Mouse (Mus musculus) adrenal gland (tissue): ENCODE data around the gene Chd2.
"Not testable (repeated sequence)": the region's sequence is repeated elsewhere in the genome, so short reads cannot be mapped to it uniquely, and the experiment has no call there.

Source experiments
- intact Hi-C: fragments of 180-260 bp; cut with DNase I; formaldehyde crosslinking; loops from one replicate; pipeline ENCODE4 v1.15.1; 2025
- long read RNA-seq, 2 experiments: library from polyadenylated mRNA; unstranded; transcript quantifications; one replicate each; pipeline ENCODE4 v2.0.0; 2020; ENCODE audit warnings: borderline replicate concordance in 1 of 2; ENCODE audit not compliant: insufficient replicate concordance in 1 of 2

The Chd2 gene
- long read RNA-seq, experiment 1, partial matches to known transcripts = 4 of 7 reads
- long read RNA-seq, experiment 1, other reads (novel, unspliced or antisense) = 2 of 7 reads
- long read RNA-seq, experiment 2, partial matches to known transcripts = 5 of 10 reads
- long read RNA-seq, experiment 2, other reads (novel, unspliced or antisense) = 5 of 10 reads

DNA sequence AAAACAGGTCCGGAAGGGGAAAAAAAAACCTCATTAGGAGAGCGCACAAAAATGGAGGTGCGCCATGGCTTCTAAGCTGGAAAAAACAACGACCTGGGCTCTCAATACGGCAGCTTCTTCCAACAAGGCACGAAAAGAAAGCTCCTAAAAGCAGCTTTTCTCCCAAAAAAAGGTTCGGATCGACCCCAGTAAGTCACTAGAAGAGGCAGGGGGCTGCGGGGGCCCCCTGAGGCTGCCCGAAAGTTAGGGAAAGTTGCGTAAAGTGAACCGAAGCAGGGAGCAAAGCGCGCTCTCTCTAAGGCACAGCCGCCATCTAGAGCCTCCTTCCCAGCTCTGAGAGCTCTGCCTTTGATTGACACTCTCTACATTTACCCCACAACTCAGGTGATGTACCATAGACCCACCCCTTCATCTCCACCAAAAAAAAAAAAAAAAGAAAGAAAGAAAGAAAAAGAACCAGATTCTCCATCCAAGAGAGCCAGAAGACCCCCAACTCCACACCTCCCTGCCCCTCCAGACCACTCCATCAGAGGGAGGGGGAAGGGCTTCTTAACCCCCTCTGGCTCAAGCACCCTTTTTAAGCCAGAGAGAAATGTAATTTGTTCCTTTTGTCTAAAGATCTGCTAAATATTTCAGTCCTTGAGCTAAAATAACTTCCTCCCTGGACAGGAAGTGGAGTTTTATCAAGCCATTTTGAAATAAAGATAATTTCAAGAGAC is at the start of gene Chd2:
Gene Chd2 (minus strand): TSS at position 419 of the 719 bp plus-strand sequence.
- intact Hi-C loops = no loop called here

DNA sequence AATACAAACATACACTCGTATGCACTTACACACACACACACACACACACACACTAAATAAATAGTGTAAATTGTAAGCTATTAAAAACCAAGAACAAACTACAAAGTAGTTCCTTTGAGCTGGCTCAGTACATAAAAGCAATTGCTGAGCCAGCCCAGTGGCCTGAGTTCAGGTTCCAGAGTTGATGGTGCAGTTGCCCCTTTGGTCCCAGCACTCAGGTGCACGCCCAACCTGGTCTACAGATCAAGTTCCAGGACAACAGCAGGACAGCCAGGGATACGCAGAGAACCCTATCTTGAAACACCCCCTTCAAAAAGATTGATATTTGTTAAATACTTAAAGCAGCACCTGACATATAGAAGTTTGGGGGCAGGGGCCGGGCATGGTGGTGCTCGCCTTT is 49.1 kb upstream of the Chd2 start:
- intact Hi-C loops = no loop called here

DNA sequence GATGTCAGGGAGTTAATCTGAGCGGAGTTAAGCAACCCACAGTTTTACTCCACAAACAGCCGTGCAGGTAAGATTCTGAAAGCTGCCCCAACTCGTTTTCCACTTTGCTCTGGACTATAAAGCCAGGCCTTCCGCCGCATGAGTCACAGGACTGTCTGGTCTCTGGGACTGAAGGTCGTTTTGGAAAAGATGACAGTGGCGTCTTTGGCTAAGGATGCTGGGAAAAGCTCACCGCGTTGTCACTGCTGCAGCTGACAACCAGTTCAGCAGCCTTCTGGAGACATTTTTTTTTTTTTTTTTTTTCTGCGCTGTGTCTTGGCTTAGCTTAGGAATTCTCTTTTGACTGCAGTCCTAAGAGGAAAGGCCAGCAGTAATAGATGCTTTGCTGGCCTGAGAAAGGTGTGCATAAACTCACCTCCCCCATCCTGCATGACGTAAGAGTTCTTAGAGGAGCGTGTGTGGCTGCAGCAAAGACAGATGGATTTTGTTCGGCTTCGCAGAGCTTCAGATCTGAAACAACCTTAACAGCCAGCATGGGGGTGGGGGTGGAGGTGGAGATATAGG is 47.7 kb upstream of the Chd2 start:
- intact Hi-C loops = no loop called here

DNA sequence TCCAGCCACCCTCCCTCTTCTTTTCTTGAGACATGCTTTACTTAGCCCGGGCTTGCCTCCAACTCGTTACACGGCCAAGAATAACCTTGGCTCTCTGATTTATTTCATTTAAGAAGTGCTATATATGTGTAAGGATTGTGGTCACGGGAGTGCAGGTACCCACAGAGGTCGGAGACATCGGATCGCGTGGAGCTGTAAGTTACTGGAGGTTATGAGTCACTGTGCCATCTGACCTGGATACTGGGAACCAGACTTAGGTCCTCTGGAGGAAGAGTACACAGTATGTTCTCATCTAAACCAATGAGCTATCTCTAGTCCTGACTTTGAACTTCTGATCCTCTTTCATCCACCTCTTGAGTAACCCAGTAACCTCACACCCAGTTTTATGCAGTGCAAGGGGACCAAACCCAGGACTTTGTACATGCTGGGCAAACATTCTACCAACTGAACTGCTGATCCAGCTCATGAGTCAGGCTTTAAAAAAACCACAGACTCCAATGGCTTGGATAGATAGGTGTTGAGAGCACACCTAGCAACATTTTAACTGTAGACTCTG is 46.8 kb upstream of the Chd2 start:
- intact Hi-C loops = no loop called here

DNA sequence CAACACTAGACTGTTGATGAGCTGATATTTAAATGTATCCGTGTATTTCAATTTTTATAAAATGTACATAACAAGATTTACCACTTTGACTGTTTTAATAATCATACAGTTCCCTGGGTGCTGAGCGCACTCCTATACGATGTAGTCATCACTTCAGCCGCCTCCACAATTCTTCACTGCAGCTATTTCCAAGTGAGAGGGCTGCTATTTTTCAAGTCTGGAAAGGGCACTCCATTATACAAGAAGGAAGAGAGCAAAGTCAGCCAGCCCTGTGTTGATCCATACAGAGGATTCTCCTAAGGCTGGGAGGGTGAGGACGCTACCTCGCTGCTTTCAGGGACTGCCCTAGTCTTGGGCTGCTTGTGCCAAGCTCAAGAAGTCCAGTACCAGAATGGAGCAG is 45.1 kb upstream of the Chd2 start:
- intact Hi-C loops = no loop called here

DNA sequence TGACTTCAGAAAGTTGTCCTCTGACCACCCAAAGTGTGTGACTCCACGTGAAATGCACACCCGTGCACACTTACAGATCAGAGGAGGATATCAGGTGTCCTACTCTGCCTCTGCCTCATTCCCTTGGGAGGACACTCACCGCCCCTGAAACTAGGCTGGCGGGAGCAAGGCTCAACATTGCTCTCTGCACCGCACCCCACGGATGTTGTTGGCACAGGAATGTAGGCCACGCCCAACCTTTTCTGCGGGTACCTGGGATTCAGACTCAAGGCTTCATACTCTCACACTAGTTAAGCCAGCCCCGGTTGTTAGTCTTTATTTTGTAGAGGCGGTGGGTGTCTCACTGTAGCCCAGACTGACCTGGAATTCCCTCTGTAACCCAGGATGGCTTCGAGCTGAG is 44.6 kb upstream of the Chd2 start:
- intact Hi-C loops = no loop called here

DNA sequence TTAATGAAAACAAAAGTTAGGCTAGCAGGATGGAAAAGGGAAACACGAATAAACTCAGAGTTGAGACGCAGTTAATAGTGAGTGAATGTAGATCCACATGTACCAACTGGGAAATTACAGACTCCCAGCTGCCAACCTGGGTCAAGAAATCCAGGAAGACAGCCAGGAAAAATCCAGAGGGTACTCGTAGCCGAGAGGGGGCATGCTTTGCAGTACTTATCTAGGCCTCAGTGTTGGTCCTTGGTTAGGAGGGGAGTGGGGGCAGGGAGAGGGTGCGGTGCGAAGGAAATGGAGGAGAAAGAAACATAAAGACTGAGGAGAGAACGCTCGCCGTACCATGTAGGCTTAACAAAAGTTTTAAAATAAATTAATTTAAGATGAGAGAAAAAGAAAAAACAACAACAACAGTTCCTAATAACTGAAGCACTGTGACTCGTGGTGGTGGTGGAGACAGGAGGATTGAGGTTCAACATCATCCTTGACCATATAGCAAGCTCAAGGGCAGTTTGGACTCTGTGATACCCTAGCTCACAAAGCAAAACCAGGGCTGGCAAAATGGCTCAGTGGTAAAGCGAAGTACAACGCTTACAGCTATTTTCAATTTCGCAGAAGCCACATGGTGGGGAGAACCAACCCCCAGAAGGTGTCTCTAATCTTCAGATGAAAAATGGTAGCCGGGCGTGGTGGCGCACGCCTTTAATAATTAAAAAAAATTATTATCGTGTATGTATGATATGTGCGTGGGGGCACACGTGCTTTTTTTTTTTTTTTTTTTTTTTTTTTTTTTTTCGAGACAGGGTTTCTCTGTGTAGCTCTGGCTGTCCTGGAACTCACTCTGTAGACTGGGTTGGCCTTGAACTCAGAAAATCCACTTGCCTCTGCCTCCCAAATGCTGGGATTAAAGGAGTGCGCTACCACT is 43.7 kb upstream of the Chd2 start:
- intact Hi-C loops = no loop called here

DNA sequence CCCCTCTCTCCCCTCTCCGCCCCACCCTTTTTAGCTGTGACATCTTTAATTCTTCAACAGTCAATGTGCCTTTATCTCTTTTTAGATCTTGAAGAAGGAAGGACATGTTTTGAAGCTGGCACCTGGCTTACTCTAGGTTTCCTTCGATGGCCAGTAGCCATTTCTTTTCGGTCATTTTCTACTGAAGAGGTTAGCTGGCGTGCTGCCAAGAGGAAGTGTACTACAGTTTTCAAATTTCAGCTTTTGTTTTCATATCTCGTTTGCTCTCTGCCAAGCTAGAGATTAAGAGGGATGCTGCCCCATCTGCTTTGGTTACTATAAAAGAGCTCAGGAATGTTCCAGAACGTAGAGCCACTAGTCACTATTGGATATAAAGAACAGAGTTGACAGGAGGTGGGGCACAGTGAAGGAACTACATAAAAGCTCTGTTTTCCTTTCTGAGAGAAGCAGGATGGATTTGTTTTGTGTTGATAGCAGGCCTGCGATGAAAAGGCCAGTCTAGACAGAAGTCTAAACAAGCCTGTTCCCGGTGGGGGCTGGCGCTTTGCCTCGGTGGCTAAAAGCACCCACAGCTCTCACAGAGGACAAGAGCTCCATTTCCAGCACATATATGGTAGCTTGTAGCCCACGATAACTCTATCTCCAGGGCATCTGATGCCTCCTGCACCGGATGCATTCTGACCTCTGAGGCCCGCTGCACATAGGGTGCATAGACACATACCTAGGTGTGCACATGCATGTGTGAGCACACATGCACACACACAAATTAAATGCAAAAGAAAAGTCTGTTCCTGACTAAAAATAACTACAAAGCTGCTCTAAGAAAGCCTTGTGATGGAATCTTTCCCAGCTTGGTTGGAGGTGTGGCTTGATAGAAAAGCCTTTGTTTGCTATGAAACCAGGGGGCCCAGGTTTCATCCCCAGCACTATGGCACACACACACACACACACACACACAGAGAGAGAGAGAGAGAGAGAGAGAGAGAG is 42.7 kb upstream of the Chd2 start:
- intact Hi-C loops = no loop called here

DNA sequence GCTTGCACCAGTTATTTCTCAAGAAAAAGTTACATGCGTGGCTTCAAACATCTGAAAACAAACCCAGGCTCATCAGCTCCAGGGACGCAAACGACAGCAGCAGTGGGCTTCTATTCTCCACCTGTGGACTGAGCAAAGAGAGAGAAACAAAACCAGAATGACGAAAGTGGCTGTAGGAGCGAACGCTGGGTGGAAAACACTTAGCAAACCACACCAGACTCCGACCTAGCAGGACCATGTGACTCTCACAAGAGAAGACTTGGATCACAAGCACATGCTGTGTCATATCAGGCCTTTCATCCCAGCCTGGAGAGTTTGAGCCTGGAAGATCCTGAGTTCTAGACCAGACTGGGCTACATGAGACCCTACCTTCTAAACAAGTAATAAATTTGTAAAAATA is 41.8 kb upstream of the Chd2 start:
- intact Hi-C loops = no loop called here

DNA sequence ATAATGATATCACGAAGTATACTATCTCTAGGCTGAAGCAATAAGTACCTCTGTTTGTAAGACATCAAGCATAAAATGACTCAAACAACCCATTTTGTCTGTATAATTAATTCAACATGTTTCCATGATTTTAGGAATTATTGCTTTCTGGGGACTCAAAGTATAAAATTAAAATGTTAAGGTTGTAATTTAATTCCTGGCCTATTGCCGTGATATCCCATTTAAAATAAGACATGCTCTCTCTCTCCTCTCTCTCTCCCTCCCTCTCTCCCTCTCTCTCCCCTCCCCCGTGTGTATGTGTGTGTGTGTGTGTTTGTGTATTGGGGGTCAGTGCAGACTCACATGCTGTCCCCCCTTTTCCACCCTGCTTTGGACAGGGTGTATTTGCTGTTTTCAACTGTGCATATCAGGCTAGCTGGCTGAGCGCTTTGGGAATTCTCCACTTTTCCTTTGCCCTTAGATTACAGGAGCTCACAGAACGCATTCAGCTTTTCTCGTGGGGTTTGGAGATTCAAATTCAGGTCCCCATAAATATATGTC is 40.3 kb upstream of the Chd2 start:
- intact Hi-C loops = no loop called here

DNA sequence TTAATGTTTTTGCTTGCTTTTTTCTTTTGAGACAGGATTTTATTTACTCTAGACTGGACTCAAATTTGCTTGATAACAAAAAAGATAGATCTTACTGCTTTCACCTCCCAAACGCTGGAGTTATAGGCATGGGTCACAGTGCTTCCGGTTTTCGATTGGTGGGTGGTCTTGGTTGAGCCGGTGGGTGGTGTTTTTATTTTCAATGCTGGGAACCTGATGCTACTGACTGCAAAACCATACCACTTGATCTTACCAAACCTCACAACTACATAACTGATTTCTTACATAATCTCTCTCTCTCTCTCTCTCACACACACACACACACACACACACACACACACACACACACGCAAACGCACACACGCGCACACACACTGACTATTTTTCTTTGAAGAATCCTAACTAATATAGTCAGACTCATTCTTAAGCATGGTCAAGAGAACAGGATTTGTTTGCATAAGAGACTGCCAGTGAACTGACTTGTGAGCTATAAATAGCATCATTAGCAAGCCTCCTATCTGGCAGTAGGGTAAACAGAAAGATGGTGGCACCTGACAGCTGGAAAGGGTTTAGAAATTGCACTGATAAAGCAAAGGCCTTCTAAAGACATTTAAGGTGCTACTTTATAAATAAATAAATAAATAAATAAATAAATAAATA is 37.6 kb upstream of the Chd2 start:
- intact Hi-C loops = no loop called here

DNA sequence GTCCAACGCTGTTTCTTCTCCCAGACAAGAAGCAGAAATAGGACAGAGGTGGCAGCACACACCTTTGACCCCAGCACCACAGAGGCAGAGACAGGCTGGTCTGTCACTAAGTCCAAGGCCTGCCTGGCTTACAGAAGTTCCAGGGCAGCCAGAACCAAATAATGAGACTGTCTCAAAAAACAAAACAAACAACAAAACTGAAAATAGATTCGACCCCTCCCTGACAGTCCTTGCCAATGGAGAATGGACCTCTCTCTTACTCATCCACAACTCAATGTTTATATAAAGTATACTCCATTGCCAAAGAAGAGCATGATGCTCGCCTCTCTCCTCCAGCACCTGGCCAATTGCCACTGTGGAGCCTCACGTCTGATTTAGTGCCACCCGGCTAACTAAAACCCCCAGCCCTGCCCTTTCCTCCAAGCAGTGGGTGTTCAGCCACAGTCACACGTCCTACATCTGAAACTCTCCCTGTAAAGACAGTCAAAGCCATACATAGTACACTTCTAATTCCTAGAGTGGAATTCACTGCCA is 36.3 kb upstream of the Chd2 start:
- intact Hi-C loops = no loop called here

DNA sequence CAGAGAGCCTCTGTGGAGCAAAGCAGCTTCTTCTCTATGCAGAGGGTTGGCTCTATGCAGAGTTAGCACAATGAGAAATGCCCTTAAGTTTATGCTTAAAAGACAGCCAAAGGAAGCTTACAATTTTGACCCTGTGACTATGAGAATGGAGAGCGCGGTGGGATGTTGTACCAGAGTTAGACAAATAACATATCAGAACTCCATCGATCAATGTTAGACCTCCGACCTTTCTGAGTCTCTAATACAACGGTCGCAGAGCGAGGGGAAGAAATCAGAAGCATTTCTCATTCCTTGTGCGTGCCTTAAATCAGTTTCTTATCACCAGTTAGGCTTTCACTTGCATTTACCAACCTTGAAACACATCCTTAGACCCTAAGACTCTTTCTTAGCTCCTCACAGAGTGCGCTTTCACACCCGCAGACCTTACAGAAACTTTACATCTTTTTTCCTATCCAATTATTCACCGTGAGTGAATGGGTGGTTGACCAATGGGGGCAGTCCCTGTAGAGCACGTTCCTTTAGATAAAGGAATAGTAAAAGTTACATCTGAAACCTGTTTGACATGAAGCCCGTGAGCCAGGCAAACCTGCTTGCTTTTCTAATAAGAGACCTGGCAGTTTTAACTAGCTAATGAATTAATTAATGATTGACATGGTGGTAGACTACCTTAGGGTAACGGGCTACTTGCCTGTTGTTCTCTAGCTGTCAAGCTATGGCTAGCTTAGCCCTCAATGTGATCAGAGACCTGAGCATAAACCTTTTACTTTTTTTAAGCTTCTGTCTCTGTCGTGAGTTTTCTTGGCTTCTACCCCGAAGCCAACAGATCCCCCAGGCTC is 34.7 kb upstream of the Chd2 start:
- intact Hi-C loops = no loop called here

DNA sequence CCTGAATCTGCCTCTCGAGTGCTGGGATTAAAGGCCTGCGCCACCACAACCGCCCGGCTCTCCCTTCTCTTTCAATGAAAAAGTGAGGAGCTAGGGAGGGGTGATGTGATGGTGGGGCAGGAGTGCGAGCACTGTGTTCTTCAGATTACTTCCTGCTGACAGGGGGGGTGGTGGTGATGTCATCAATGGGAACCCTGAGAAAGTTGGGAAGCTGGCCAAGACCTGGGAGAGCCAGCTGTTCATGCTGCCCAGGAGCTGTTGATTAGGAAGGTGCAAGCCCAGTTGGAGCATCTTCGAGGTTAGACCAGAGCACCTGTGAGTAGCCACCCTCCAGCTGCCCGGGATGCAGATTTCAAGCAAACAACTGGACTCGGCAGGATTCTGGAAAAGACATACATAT is 33.6 kb upstream of the Chd2 start:
- intact Hi-C loops = no loop called here

DNA sequence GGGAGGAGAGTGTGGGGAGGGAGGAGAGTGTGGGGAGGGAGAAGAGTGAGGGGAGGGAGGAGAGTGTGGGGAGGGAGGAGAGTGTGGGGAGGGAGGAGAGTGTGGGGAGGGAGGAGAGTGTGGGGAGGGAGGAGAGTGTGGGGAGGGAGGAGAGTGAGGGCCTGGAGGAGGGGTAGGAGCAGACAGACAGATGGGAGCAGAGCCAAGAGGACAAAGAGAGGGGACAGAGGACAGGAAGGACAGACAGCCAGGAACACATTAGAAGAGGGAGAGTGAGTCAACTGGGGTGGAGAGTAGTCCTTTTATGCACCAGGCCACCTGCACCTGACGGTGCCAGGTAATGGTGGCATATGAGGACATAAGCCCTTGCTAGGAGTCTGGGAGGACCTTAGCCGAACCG is 33.0 kb upstream of the Chd2 start:
- intact Hi-C loops = not testable (repeated sequence)

DNA sequence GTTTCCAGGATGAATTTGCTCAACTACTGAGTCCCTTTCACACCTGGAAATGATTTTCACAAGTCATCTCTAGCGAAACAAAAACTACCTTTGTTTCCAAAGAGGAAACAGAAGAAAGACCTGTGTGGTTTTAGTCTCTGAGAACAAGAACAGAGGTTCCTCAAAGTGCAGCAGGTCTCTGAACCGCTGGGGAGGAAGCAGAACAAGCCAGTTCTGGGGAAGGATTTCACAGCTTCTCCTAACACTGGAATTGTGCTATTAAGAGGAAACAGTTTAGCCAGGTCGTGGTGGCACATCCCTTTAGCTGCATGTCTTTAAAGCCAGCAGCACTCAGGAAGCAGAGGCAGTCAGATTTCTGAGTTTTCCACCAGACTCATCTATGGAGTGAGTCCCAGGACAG is 30.9 kb upstream of the Chd2 start:
- intact Hi-C loops = no loop called here

DNA sequence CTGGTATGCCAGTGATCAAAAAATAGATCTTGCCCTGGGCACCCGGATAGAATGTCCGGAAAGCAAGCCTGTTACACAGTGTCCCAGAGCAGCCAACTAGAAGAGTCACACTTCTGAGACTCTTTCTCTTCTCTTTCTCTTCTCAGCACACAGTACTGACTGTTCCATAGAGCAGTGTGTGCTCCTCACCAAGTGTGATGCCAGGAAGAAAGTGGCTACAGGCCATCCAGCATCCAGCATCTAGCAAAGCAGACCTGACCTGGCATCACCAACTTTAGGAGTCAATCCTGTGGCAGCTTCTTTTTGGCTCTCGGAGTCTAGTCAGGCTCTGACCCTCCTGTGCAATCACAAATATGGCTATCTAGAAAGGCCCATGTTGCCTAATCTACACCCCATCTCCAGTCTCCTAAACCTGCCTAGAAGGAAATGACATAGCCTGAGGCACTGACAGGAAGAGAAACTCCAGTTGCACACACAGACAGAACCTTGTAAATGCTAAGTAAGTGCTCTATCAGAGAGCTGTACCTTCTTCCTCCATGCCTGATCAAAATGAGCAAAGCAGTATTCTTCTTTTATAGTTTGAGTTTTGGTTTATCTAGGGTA is 27.3 kb upstream of the Chd2 start:
- intact Hi-C loops = no loop called here

DNA sequence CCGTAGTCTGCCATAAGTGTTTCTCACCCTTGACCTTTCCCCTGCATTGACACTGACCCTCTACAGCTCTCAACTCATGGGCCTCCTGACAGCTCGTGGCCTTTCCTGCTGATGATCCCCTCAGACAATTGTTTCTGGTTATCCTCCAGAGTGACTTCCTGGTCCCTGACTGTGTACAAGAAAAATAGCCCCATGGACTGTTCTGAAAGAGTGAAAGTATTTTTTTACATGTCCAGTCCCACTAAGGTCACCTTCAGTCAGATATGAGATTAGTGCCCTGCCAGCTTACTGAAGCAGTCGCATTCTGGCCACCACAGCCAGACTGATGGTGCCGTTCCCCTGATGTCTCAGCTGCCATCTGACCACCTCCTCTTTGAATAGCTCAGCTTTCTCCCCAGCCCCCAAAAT is 26.1 kb upstream of the Chd2 start:
- intact Hi-C loops = no loop called here
